Mouse (Mus musculus): ENCODE data around the gene Rpl6. TPM values are rescaled to one million over a fixed set of nuclear protein-coding genes. Genes with fewer than 3 reads are reported as not detected.
"Not testable (repeated sequence)": the region's sequence is repeated elsewhere in the genome, so short reads cannot be mapped to it uniquely, and the experiment has no call there.

Rpl6 gene
- polyA plus RNA-seq, 1 experiment from 2014 or later = 661 TPM

- not testable (repeated sequence) for H3K27me3 ChIP-seq (ENCODE audit: low read depth, poor library complexity, severe bottlenecking); H3K9me3 ChIP-seq (replicated peaks); H3K27ac ChIP-seq; DNase-seq (ENCODE audit: low spot score)
- Histone ChIP-seq H3K36me3 (peaks cover 55% of the 10 kb centered on the region), H3K4me3 (peak overlapping the region; percentile 94), H3K4me1 (peaks cover 23% of the 10 kb centered on the region)
- 79% methylated on average over 9 of the region's 10 CpGs for WGBS
Observed at GRCm38 (mm10) chr5:121205537-121206130, 1.4 kb downstream of the Rpl6 start.

GRCm38 (mm10) chr5:121206540-121206939, 2.3 kb downstream of the Rpl6 start:
- Histone ChIP-seq H3K9me3 (replicated peaks) (no peaks in the 10 kb centered on the region), H3K27me3 (ENCODE audit: low read depth, poor library complexity, severe bottlenecking) (no peaks in the 10 kb centered on the region), H3K36me3 (peaks cover 64% of the 10 kb centered on the region), H3K4me1 (peaks cover 23% of the 10 kb centered on the region), H3K4me3 (peak overlapping the region; percentile 94), H3K27ac (no peak overlapping the region)
- no peak for DNase-seq (ENCODE audit: low spot score)
- 88% methylated on average over 9 of the region's 9 CpGs for WGBS

DNA sequence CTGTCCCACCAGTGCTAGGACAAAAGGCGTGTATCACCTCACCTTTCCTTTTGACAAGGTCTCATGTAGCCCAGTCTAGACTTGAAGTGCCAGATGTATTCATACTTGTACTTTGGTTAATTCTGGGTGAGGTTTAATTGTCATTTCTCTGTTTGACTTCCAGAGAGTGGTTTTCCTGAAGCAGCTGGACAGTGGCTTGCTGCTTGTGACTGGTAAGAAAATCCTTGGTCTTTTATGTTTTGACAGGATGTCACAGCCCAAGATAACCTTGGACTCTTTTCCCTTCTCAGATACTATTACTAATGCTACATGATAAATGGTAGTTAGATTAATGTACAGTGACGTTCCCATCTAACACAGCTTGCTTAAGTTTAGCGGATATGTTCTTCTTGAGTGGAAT, 2.7 kb downstream of the Rpl6 start:
- H3K36me3 ChIP-seq = peaks cover 69% of the 10 kb centered on the region
- H3K27ac ChIP-seq = no peak overlapping the region
- no peak for DNase-seq (ENCODE audit: low spot score)
- H3K9me3 ChIP-seq (replicated peaks) = no peaks in the 10 kb centered on the region
- 0 out of 2 replicates have a peak overlapping the region, but pooled peaks have one; percentile 94 for H3K4me3 ChIP-seq
- peaks cover 23% of the 10 kb centered on the region for H3K4me1 ChIP-seq
- WGBS = 90% methylated on average over 3 of the region's 3 CpGs
- no peaks in the 10 kb centered on the region for H3K27me3 ChIP-seq (ENCODE audit: low read depth, poor library complexity, severe bottlenecking)

DNA sequence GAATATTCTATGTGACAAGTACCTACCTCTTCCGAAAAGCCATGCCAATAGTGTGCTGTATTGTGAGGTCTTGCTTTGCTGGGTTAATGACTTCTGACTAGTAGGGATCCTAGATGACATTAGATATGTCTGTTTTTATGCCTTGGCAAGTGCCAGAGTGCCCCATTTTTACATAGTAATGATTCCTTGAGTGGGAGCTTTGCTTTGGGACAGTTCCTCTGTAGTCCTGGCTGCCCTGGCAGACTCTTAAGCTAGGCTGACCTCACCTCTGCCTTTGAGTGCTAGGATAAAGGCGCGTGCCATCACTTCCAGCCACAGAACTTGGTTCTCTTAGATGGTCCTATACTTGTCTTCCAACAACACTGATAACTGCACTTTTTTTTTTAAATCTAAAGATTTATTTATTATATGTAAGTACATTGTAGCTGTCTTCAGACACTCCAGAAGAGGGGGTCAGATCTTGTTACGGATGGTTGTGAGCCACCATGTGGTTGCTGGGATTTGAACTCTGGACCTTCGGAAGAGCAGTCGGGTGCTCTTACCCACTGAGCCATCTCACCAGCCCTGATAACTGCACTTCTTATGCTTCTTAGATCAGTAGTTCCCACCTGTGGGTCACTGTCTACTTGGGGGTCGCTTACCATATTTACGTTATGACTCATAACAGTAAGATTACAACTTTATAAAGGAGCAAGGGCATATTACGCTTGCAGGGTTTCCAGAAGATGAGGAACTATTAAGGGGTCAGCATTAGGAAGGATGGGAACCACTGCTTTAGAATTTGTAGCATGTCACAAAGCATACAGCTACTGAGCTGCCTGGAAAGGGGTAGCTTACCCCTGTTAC, 5.7 kb downstream of the Rpl6 start:
- Histone ChIP-seq H3K4me1 (peaks cover 23% of the 10 kb centered on the region), H3K4me3 (no peak overlapping the region), H3K9me3 (replicated peaks) (no peaks in the 10 kb centered on the region), H3K27ac (no peak overlapping the region), H3K36me3 (peaks cover 83% of the 10 kb centered on the region), H3K27me3 (ENCODE audit: low read depth, poor library complexity, severe bottlenecking) (no peaks in the 10 kb centered on the region)
- DNase-seq (ENCODE audit: low spot score) = no peak
- 94% methylated on average over 9 of the region's 9 CpGs for WGBS

DNA sequence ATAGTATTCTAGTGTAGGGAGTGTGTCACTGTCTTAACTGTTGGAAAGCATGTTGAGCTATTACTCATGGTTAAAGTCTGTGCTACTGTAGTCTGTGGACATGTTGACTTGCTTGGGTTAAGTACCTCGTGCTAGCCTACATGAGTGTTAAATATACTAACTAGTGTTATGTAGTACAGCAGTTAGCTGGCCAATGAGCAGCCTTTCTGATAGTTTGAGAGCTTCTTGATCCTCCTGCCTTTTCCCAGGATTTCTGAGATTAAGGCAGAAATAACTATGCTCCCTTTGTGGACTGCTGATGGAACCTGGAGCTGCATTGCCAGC, 6.3 kb downstream of the Rpl6 start:
- no peak for DNase-seq (ENCODE audit: low spot score)
- Histone ChIP-seq H3K9me3 (replicated peaks) (no peaks in the 10 kb centered on the region), H3K27me3 (ENCODE audit: low read depth, poor library complexity, severe bottlenecking) (no peaks in the 10 kb centered on the region), H3K4me3 (no peak overlapping the region), H3K36me3 (peaks cover 81% of the 10 kb centered on the region), H3K27ac (no peak overlapping the region), H3K4me1 (peaks cover 21% of the 10 kb centered on the region)
- 95% methylated on average over 1 of the region's 1 CpGs for WGBS

- Histone ChIP-seq H3K4me3 (no peak overlapping the region), H3K27ac (no peak overlapping the region), H3K9me3 (replicated peaks) (no peaks in the 10 kb centered on the region), H3K4me1 (peaks cover 7% of the 10 kb centered on the region; the same call in 1 of the 2 replicates), H3K36me3 (peaks cover 66% of the 10 kb centered on the region), H3K27me3 (ENCODE audit: low read depth, poor library complexity, severe bottlenecking) (no peaks in the 10 kb centered on the region)
- no peak for DNase-seq (ENCODE audit: low spot score)
- 90% methylated on average over 6 of the region's 6 CpGs for WGBS
Observed at GRCm38 (mm10) chr5:121212108-121212507, 7.8 kb downstream of the Rpl6 start.

DNA sequence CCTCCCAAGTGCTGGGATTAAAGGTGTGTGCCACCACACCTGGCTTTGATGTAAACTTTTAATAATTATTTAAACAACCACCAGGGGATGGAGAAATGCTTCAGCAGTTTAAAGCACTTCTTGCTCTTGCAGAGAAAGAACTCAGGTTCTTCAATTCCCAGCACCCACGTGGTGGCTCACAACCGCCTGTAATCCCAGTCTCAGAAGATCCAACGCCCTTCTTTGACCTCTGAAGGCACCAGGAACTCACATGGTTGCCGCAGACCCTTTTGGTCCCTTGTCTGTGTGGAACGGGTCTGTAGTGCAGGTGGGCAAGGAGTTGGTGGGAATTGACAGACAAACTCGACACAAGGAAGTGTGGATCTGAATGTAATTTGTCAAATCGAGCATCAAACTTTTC, 10.4 kb downstream of the Rpl6 start:
- no peak for DNase-seq (ENCODE audit: low spot score)
- no peak overlapping the region for H3K27ac ChIP-seq
- H3K4me1 ChIP-seq = 0 out of 2 replicates have a peak, but pooled peaks cover 2% of the 10 kb centered on the region
- no peak overlapping the region for H3K4me3 ChIP-seq
- WGBS = 60% methylated on average over 7 of the region's 7 CpGs
- H3K27me3 ChIP-seq (ENCODE audit: low read depth, poor library complexity, severe bottlenecking) = no peaks in the 10 kb centered on the region
- H3K9me3 ChIP-seq (replicated peaks) = no peaks in the 10 kb centered on the region
- H3K36me3 ChIP-seq = peaks cover 40% of the 10 kb centered on the region

DNA sequence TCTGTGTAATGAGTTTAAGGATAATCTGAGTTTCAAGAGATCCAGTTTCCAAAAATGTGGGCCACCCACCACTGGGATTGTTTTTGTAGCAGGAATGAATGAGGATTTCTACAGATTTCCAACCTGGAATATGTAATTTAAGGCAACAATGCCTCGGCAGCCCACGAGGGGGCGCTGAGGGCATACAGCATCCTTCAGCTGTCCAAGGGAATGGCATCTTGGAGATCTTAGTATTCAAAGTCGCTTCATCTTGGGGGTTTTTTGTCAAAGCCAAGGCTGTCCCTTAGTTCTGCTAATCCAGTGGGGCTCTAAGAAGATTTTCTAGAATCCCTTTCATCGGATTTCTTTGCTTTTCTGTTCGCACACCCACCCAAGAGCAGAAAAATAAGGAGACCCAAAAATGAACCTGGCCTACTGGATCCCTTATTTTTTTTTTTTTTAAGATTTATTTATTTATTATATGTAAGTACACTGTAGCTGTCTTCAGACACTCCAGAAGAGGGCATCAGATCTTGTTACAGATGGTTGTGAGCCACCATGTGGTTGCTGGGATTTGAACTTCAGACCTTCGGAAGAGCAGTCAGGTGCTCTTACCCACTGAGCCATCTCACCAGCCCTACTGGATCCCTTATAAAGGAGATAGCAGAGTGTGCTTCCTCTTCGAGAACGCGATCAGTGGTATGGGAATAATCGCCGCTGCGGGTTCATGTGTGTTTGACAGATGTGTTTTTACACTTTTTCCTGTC, 11.3 kb downstream of the Rpl6 start:
- Histone ChIP-seq H3K27ac (no peak overlapping the region), H3K4me1 (0 out of 2 replicates have a peak, but pooled peaks cover 5% of the 10 kb centered on the region), H3K36me3 (peaks cover 31% of the 10 kb centered on the region), H3K27me3 (ENCODE audit: low read depth, poor library complexity, severe bottlenecking) (no peaks in the 10 kb centered on the region), H3K9me3 (replicated peaks) (no peaks in the 10 kb centered on the region), H3K4me3 (no peak overlapping the region)
- 53% methylated on average over 13 of the region's 13 CpGs for WGBS
- peak; percentile 85 for DNase-seq (ENCODE audit: low spot score)

- H3K36me3 ChIP-seq = peaks cover 26% of the 10 kb centered on the region
- no peak for DNase-seq (ENCODE audit: low spot score)
- H3K27ac ChIP-seq = no peak overlapping the region
- 84% methylated on average over 12 of the region's 12 CpGs for WGBS
- H3K4me1 ChIP-seq = peaks cover 10% of the 10 kb centered on the region
- H3K27me3 ChIP-seq (ENCODE audit: low read depth, poor library complexity, severe bottlenecking) = no peaks in the 10 kb centered on the region
- H3K4me3 ChIP-seq = no peak overlapping the region
- H3K9me3 ChIP-seq (replicated peaks) = no peaks in the 10 kb centered on the region
Observed at GRCm38 (mm10) chr5:121216126-121216446, 11.8 kb downstream of the Rpl6 start.

DNA sequence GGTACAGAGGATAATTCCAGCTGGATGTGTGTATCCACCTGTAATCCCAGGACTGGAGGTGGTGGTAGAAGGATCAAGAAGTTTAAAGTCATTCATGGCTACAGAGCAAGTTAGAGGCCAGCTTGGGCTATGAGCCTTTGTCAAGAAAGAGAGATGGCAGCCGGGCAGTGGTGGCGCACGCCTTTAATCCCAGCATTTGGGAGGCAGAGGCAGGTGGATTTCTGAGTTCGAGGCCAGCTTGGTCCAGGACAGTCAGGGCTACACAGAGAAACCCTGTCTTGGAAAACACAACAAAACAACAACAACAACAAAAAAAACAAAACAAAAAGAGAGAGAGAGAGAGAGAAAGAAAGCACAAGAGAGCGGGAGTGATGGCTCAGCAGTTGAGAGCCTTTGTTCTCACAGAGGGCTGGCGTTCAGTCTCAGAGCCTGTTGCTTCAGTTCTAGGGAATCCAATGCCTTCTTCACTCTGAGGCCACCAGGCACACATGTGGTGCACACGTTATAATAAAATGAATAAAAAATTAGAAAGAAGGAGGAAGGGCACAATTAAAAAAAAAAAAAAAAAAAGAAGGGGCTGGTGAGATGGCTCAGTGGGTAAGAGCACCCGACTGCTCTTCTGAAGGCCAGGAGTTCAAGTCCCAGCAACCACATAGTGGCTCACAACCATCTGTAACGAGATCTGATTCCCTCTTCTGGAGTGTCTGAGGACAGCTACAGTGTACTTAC, 12.5 kb downstream of the Rpl6 start:
- not testable (repeated sequence) for H3K9me3 ChIP-seq (replicated peaks); H3K27ac ChIP-seq; H3K4me3 ChIP-seq; H3K27me3 ChIP-seq (ENCODE audit: low read depth, poor library complexity, severe bottlenecking); DNase-seq (ENCODE audit: low spot score)
- Histone ChIP-seq H3K4me1 (peaks cover 17% of the 10 kb centered on the region), H3K36me3 (peaks cover 20% of the 10 kb centered on the region)
- 88% methylated on average over 9 of the region's 9 CpGs for WGBS

- WGBS = 95% methylated on average over 2 of the region's 2 CpGs
- Histone ChIP-seq H3K27ac (no peak overlapping the region), H3K36me3 (peaks cover 14% of the 10 kb centered on the region), H3K4me1 (peaks cover 17% of the 10 kb centered on the region), H3K4me3 (no peak overlapping the region), H3K27me3 (ENCODE audit: low read depth, poor library complexity, severe bottlenecking) (no peaks in the 10 kb centered on the region), H3K9me3 (replicated peaks) (no peaks in the 10 kb centered on the region)
- DNase-seq (ENCODE audit: low spot score) = no peak
Observed at GRCm38 (mm10) chr5:121217313-121217634, 13.0 kb downstream of the Rpl6 start.

GRCm38 (mm10) chr5:121219190-121219589, 14.9 kb downstream of the Rpl6 start:
- DNase-seq (ENCODE audit: low spot score) = no peak
- no peaks in the 10 kb centered on the region for H3K27me3 ChIP-seq (ENCODE audit: low read depth, poor library complexity, severe bottlenecking)
- 86% methylated on average over 1 of the region's 1 CpGs for WGBS
- no peak overlapping the region for H3K27ac ChIP-seq
- H3K36me3 ChIP-seq = no peaks in the 10 kb centered on the region
- H3K4me3 ChIP-seq = no peak overlapping the region
- no peaks in the 10 kb centered on the region for H3K9me3 ChIP-seq (replicated peaks)
- peaks cover 17% of the 10 kb centered on the region for H3K4me1 ChIP-seq

Data from limb, embryonic 10.5 days (tissue).